Mouse (Mus musculus) WW6 (cell line): ENCODE results near the gene Mrpl44.

Experiments
- DNase-seq: peaks from one replicate; pipeline ENCODE4 v3.0.0-alpha.2; 2013; ENCODE audit warnings: low read depth, low spot score

Gene Mrpl44

GRCm38 (mm10) chr1:79775927-79776458 lies at the start of gene Mrpl44, which contains the start of gene Wdfy1:
Gene Mrpl44, plus strand, starts transcription at chr1:79776018.
Gene Wdfy1, minus strand, starts transcription at chr1:79776143.
- peak; percentile 86 for DNase-seq

DNA sequence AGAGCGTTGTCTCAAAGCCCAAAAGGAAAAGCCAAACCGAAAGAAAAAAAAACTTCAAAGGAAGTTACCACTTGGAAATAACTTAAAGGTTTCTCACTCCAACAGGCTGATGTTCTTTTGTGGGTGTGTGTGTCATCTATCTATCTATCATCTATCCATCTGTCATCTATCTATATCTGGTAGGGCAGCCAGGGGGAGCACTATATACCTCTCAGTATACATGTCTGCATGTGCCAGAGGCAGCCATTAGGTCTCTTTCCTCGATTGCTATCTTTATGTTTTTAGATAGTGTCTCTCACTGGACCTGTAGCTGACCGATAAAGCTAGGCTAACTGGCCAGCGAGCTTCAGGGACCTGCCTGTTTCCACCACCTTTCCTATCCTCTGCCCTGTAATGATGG lies 41.0 kb upstream of the Mrpl44 start:
- no peak for DNase-seq

- no peak for DNase-seq
Observed at GRCm38 (mm10) chr1:79736408-79736807, 39.4 kb upstream of the Mrpl44 start.

- DNase-seq, result no peak
Observed at GRCm38 (mm10) chr1:79739726-79740125, 36.1 kb upstream of the Mrpl44 start.

- no peak for DNase-seq
Observed at GRCm38 (mm10) chr1:79741002-79741401, 34.8 kb upstream of the Mrpl44 start.

DNA sequence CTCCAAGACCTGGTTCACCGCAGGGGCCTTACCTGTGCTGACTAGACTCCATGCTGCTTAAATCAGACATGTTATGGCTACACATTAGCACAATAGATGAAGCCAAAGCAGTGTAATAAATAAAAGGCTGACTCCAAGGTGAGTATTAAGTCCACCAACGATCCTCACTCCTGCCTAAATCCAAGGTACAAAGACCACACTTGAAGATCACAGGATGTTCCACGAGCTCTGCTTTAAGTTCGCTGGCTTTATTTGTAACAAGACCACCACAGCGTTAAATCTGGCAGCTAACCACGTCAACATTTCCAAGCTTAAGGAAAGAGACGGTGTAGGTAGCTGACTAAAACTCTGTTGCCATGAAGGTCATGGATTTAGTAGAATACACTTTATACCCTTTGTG lies 32.9 kb upstream of the Mrpl44 start:
- DNase-seq, result no peak

GRCm38 (mm10) chr1:79743385-79743784 lies 32.4 kb upstream of the Mrpl44 start:
- no peak for DNase-seq

DNA sequence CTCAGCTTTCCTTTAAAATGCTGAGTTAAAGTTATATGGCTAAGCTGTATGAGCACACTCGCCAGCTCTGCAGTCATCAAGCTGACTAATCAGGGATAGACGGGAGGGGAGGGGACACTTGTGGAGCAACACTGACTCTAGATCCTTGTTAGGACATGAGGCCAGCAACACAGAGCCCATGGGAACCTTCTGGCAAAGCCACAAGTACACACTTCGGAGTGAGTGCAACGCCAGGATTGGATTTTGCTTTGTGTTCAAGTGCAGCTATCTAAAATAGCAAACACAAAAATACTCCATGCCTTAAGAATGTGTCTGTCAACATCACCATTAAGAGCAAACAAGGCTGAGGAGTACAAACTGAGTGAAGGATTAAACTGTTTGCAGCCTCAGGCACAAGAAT lies 29.8 kb upstream of the Mrpl44 start:
- no peak for DNase-seq

DNA sequence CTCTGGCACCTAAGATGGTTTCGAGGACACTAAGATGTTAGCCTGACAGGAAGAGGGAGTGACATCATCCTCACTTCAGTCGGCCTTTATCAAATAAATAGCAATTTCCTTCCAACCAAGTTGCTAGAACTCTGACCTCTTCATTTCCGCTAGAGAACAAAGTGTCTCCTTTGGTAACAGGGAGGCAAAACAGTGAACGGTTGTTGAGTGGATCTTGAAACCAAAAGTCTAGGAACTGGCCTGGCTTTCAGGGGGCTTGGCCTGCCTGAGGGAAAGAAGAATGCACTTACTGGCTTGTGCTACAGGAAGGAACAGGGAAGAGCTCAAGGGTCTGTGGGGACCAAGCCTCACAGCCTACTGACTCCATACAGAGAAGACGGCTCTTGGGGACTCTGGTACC lies 24.6 kb upstream of the Mrpl44 start:
- DNase-seq, result no peak

DNA sequence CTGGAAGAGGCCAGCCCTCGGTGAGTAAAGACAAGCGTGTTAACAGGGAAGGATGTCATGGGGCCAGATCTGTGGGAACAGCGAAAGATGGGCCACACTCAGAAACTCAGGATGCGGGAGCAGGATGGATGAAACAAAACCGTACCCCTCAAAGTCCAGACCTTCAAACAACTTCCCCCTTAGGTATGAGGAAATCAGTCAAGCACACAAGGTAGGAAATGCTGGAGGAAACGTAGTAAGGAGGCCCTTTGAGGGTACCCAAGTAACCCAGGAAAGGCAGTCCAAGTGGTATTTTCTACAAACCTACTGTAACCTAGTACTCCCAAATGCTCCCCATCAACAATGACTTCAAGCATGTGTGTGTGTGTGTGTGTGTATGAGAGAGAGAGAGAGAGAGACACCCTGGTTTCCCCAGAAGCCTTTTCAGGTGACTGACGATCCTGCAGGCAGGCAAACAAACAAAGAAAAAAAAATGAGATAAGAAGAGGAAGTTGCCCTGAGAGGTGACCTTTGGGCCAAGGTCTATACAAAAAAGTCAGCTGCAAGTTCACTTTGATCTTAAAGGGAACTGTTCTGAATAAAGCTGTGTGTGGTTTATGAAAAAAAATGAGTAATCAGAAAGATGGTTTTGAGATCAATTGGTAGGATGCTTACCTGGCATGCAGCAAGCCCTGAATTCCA lies 23.7 kb upstream of the Mrpl44 start:
- DNase-seq, result no peak

DNA sequence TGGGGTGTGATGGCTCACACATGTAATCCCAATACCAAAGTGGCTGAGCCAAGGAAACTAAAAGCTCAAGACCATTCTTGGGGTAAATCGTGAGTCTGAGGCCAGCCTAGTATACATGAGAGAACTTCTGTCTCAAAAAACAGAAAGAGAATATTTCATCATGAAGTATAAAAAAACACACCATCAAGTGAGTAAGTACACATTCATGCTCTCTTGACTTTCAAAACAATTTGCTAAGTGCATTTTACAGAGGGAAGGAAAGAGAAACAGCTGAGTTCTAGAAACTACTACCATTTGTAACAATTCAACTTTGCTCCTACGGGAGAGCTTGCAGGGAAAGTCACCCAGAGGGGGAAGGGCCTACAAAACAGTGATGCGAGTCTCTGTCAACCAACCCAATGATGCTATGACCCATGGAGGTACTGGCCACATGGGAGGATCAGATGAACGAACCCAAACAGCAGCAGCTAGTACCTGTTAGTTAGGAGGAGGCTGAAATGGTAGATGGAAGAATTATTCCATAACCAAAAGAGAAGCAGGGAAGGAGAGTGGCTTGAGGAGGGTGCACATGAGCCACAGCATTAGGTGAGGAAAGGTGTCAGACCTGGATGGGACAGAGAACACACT lies 23.0 kb upstream of the Mrpl44 start:
- no peak for DNase-seq

- DNase-seq, result no peak
Observed at GRCm38 (mm10) chr1:79753456-79753855, 22.4 kb upstream of the Mrpl44 start.

- no peak for DNase-seq
Observed at GRCm38 (mm10) chr1:79754936-79755335, 20.9 kb upstream of the Mrpl44 start.

DNA sequence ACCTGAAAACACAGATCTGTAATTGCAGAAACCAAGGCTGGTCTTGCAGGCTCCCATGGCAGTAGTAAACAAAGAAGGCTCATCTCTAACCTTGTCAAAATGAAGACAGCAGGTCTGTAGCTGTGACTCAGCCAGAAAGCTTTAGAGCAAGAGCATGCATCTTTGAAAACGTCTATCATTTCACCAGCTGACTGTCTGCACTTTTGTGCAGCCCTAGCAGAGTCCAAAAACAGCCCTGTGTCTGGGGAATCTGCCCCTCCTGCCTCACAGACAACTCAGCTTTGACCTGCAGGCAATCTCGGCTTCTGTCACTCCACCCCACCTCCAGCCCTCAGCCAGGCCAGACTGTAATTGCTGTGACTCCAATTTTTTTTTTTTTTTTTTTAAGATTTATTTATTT lies 20.4 kb upstream of the Mrpl44 start:
- no peak for DNase-seq

DNA sequence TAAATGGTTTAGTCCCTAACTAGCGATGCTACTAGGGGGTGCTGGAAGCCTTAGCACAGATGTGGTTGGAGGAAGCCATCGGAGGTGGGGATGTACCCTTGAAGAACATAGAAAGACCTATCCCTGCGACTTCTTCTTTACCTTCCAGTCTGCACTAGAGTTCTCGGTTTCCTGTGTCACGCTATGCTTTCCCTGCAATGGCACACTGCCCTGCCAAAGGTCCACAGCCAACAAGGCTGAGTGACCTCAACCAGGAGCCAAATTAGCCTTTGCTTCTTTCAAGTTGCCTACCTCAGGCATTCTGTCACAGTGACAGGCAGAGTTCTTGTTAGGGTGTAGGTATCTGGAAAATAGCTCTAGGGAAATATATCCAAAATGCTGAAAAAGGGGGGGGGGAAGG lies 19.4 kb upstream of the Mrpl44 start:
- DNase-seq, result no peak

DNA sequence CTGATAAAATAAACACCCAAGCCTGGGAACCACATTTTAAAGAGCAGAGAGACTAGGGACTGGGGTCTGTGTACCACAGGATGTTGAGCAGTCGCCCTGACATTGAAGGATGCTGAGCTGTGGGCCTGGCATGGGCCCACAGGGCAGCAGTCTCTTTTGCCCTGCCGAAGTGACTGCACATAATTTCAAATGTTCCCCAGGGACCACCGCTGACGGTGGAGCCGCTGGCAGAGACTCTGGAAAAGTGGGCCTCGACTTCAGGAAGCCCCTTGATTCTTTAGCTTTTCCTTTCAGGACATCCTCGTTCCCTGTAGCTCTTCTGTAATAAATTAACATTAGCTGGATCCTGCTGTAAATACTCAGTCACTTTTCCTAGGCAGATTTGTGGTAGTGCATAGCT lies 18.7 kb upstream of the Mrpl44 start:
- DNase-seq, result no peak

GRCm38 (mm10) chr1:79757597-79757996 lies 18.2 kb upstream of the Mrpl44 start:
- no peak for DNase-seq

- DNase-seq, result no peak
Observed at GRCm38 (mm10) chr1:79759006-79759405, 16.8 kb upstream of the Mrpl44 start.

DNA sequence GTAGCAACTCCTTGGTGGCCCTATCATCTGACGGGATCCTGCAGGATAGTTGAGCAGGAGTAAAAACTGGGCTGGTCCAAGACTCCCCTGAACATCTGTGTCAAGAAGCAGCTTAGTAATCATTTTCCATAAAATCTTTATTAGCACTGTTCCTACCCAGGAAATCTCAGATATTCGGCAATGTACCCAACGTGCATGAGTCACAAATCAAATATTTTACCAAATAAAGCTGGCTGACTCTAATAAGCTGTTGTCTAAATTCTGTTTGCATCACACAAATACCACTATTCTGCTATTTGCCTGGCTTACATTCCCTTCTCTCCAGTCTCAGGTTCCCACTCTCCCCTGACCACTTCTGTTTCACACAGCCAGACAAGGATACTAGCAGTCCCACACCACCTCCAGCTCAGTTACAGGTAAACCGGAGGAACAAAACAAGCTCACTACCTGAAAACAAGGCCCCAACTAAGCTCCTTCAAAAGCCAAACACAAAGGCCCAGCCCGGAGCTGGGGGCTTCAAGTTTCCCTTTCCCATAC lies 16.3 kb upstream of the Mrpl44 start:
- DNase-seq, result no peak

- no peak for DNase-seq
Observed at GRCm38 (mm10) chr1:79760656-79761055, 15.2 kb upstream of the Mrpl44 start.

DNA sequence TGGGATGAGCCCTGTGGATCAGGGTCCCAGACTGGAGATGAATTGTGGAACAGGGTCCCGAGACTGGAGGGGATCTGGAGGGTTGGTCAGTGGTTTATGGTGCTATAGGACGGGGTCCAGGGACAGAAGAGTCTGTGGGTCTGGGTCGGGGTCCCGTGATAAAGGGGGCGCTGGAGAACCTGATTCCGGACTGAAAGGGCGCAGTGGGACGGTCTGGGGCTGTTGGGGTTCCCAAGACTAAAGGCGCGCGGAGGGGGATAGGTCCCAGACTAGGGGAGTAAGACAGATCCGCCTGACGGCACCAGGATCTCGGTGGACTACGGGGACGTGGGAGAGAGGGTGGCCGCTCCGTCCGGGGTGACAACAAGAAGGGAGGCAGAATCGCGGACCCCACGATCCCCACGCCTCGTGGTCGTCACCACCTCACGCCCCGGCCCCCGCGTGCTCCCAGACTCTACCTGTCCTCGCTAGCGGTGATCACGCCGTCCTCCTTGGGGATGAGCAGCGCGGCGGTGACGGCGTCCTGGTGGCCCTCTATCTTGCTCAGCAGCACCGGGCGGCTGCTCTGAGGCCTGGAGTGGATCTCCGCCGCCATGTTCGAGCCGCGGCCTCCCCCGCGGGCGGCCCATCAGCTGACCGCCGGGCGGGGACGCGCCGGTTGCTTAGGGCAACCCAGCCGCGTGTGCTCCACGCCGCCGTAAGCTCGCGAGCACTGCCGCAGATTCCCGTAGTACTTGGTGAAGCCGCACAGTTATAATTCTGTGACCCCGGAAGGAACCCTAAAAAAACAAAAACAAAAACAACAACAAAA lies 14.5 kb upstream of the Mrpl44 start:
- DNase-seq, result peak; percentile 50

GRCm38 (mm10) chr1:79761917-79762271 lies 13.9 kb upstream of the Mrpl44 start:
- no peak for DNase-seq
